Mouse (Mus musculus): ENCODE measurements around the gene Tex11. TPM values are rescaled to one million over a fixed set of nuclear protein-coding genes. Genes with fewer than 3 reads are reported as not detected.
"Not testable (repeated sequence)": the region's sequence is repeated elsewhere in the genome, so short reads cannot be mapped to it uniquely, and the experiment has no call there.

Gene Tex11
- 0.11 TPM in 1 of 2 replicates, not detected in the other for polyA plus RNA-seq (2014; fragmentation: Nextera tagmentation; extraction: Ambion mirVana)

DNA sequence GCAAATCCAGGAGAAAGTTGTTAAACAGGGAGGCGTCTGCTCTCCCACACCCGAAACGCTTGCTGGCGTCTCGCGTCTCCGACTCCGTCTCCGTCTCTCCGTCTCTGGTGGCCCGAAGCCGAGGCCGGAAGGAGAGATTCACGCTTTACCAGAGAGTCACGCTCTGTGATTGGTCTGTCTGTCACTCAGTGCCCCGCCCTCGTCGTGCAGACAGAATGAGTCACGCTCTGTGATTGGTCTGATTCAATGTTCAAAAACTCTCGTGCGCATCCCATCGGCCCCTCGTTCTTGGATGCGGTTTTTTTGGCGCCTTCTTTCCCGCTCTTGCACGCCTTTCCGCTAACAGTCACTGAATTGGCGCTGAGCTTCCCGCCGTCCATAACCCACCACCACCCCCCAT, at the start of gene Tex11:
Tex11 (minus strand) TSS at position 127 of the 400 bp plus-strand sequence.
- 80% methylated on average over 31 of the region's 31 CpGs for WGBS (ENCODE audit: insufficient replicate concordance)
- Histone ChIP-seq H3K9ac (ENCODE audit: low read depth, low read length) (no peak within 1 kb of the TSS), H3K9me3 (replicated peaks; ENCODE audit: control insufficient read depth, low read length) (no peaks in the 10 kb centered on the region), H3K27me3 (ENCODE audit: control insufficient read depth, insufficient read depth, low read length) (no peaks in the 10 kb centered on the region), H3K4me1 (ENCODE audit: control insufficient read depth, insufficient read depth, low read length) (no peaks in the 10 kb centered on the region), H3K36me3 (ENCODE audit: control insufficient read depth, insufficient read depth, low read length) (no peaks in the 10 kb centered on the region), H3K4me3 (ENCODE audit: low read depth, low read length) (no peak within 1 kb of the TSS), H3K27ac (ENCODE audit: low read depth, low read length) (no peak within 1 kb of the TSS), H3K4me2 (no peak within 1 kb of the TSS)
- no peak for ATAC-seq (replicated peaks; ENCODE audit: insufficient number of reproducible peaks, low FRiP score, low TSS enrichment)

DNA sequence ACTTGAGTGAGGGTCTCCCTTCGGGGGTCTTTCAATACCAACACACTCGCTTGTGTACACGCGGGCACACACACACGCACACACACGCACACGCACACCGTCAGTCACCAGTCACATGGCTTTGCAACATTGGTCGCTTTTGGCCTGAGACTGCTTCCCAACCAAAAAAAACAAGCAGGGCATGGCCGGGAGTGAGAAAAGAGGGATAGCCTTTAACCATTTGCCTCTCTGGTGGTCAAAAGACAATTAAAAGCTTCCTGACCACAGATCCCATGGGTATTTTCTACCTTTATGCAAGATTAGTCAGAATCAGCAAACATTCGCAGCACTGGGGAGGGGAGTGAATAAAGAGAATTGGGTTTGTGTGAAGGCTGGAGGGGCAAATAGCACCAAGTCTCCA, 26.5 kb upstream of the Tex11 start, which contains the start of gene Slc7a3:
Slc7a3 (minus strand) TSS at position 101 of the 400 bp plus-strand sequence.
- Histone ChIP-seq H3K27me3 (ENCODE audit: control insufficient read depth, insufficient read depth, low read length) (peaks cover 3% of the 10 kb centered on the region; the same call in 1 of the 2 replicates), H3K27ac (ENCODE audit: low read depth, low read length) (no peak within 1 kb of the TSS), H3K4me3 (ENCODE audit: low read depth, low read length) (peak within 1 kb of the TSS; percentile 30), H3K9me3 (replicated peaks; ENCODE audit: control insufficient read depth, low read length) (no peaks in the 10 kb centered on the region), H3K9ac (ENCODE audit: low read depth, low read length) (no peak within 1 kb of the TSS), H3K4me2 (peak within 1 kb of the TSS; percentile 66), H3K4me1 (ENCODE audit: control insufficient read depth, insufficient read depth, low read length) (no peaks in the 10 kb centered on the region), H3K36me3 (ENCODE audit: control insufficient read depth, insufficient read depth, low read length) (no peaks in the 10 kb centered on the region)
- 32% methylated on average over 11 of the region's 11 CpGs for WGBS (ENCODE audit: insufficient replicate concordance)
- no peak for ATAC-seq (replicated peaks; ENCODE audit: insufficient number of reproducible peaks, low FRiP score, low TSS enrichment)

- H3K27ac ChIP-seq (ENCODE audit: low read depth, low read length); H3K36me3 ChIP-seq (ENCODE audit: control insufficient read depth, insufficient read depth, low read length); ATAC-seq (replicated peaks; ENCODE audit: insufficient number of reproducible peaks, low FRiP score, low TSS enrichment); H3K4me1 ChIP-seq (ENCODE audit: control insufficient read depth, insufficient read depth, low read length); H3K27me3 ChIP-seq (ENCODE audit: control insufficient read depth, insufficient read depth, low read length); H3K9ac ChIP-seq (ENCODE audit: low read depth, low read length); H3K9me3 ChIP-seq (replicated peaks; ENCODE audit: control insufficient read depth, low read length): not testable (repeated sequence)
- 21% methylated on average over 7 of the region's 9 CpGs for WGBS (ENCODE audit: insufficient replicate concordance)
- Histone ChIP-seq H3K4me2 (peak overlapping the region; percentile 66), H3K4me3 (ENCODE audit: low read depth, low read length) (peak overlapping the region; percentile 30)
Observed at GRCm38 (mm10) chrX:101085211-101085610, 25.7 kb upstream of the Tex11 start.

- Histone ChIP-seq H3K9ac (ENCODE audit: low read depth, low read length) (no peak overlapping the region), H3K4me3 (ENCODE audit: low read depth, low read length) (no peak overlapping the region), H3K4me2 (no peak overlapping the region; the same call in 1 of the 2 replicates), H3K4me1 (ENCODE audit: control insufficient read depth, insufficient read depth, low read length) (no peaks in the 10 kb centered on the region), H3K9me3 (replicated peaks; ENCODE audit: control insufficient read depth, low read length) (no peaks in the 10 kb centered on the region), H3K27ac (ENCODE audit: low read depth, low read length) (no peak overlapping the region), H3K36me3 (ENCODE audit: control insufficient read depth, insufficient read depth, low read length) (no peaks in the 10 kb centered on the region), H3K27me3 (ENCODE audit: control insufficient read depth, insufficient read depth, low read length) (peaks cover 3% of the 10 kb centered on the region; the same call in 1 of the 2 replicates)
- 56% methylated on average over 2 of the region's 2 CpGs for WGBS (ENCODE audit: insufficient replicate concordance)
- no peak for ATAC-seq (replicated peaks; ENCODE audit: insufficient number of reproducible peaks, low FRiP score, low TSS enrichment)
Observed at GRCm38 (mm10) chrX:101084192-101084591, 24.7 kb upstream of the Tex11 start.

DNA sequence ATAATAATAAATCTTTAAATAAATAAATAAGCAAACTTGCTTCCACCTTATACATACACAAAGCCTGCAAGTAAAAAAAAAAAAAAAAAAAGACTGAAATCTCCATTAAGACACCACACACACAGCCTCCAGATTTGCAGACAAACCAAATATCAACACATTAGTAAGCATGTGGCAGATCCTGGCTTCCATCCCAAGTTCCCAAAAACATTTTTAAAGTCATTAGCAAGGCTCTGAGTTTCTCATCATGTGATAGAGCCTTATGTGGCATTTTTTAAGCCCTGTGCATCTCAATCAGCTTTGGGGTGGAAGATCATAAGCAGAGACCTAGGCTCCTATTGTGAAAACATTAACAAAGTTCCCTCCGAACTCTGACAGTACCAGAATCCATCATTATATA, 5.8 kb upstream of the Tex11 start:
- Histone ChIP-seq H3K36me3 (ENCODE audit: control insufficient read depth, insufficient read depth, low read length) (no peaks in the 10 kb centered on the region), H3K9ac (ENCODE audit: low read depth, low read length) (no peak overlapping the region), H3K4me2 (no peak overlapping the region), H3K27me3 (ENCODE audit: control insufficient read depth, insufficient read depth, low read length) (no peaks in the 10 kb centered on the region), H3K4me3 (ENCODE audit: low read depth, low read length) (no peak overlapping the region), H3K4me1 (ENCODE audit: control insufficient read depth, insufficient read depth, low read length) (no peaks in the 10 kb centered on the region), H3K9me3 (replicated peaks; ENCODE audit: control insufficient read depth, low read length) (no peaks in the 10 kb centered on the region), H3K27ac (ENCODE audit: low read depth, low read length) (no peak overlapping the region)
- 70% methylated on average over 1 of the region's 1 CpGs for WGBS (ENCODE audit: insufficient replicate concordance)
- ATAC-seq (replicated peaks; ENCODE audit: insufficient number of reproducible peaks, low FRiP score, low TSS enrichment): no peak

DNA sequence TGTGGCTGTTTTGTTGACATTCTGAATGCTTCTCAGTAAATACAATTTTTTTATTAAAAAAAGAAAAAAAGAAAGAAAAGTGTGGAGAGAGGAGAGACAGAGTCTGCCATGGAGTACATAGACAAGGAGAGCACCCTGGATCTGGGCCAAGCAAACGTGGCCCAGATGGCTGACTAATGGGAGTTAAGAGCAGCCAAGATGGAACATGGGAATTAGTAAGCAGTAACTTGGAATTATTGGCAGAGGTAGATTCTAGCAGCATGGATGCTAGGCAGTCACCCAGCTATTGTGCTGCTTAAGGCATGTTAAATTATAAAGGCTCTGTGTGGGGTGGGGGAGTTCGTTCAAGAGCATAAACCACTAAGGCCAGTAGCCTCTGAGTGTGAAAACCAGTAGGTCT, 4.0 kb upstream of the Tex11 start:
- Histone ChIP-seq H3K36me3 (ENCODE audit: control insufficient read depth, insufficient read depth, low read length) (no peaks in the 10 kb centered on the region), H3K9me3 (replicated peaks; ENCODE audit: control insufficient read depth, low read length) (no peaks in the 10 kb centered on the region), H3K27me3 (ENCODE audit: control insufficient read depth, insufficient read depth, low read length) (no peaks in the 10 kb centered on the region), H3K27ac (ENCODE audit: low read depth, low read length) (no peak overlapping the region), H3K4me3 (ENCODE audit: low read depth, low read length) (no peak overlapping the region), H3K4me2 (no peak overlapping the region), H3K4me1 (ENCODE audit: control insufficient read depth, insufficient read depth, low read length) (no peaks in the 10 kb centered on the region), H3K9ac (ENCODE audit: low read depth, low read length) (no peak overlapping the region)
- 70% methylated on average over 2 of the region's 2 CpGs for WGBS (ENCODE audit: insufficient replicate concordance)
- ATAC-seq (replicated peaks; ENCODE audit: insufficient number of reproducible peaks, low FRiP score, low TSS enrichment): no peak

DNA sequence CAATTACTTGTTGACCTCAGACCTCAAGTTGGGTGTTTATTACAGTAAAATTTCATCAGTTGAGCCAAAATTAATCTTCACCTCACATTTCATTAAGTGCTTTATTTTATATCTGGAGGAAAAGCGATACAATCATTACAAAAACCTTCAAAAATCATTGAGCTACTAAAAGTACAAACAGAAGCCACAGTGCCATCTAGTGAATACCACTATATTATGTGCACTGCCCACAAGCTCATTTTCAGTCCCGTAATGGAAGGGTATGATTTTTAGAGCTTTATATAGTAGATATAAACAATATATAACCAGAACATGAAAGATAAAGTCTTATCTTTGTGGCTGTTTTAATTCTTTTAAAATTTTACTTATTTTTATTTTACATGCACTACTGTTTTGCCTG, 115.8 kb downstream of the Tex11 start:
- Histone ChIP-seq H3K27me3 (ENCODE audit: control insufficient read depth, insufficient read depth, low read length) (no peaks in the 10 kb centered on the region), H3K4me2 (no peak overlapping the region), H3K9ac (ENCODE audit: low read depth, low read length) (no peak overlapping the region), H3K9me3 (replicated peaks; ENCODE audit: control insufficient read depth, low read length) (no peaks in the 10 kb centered on the region), H3K36me3 (ENCODE audit: control insufficient read depth, insufficient read depth, low read length) (no peaks in the 10 kb centered on the region), H3K4me1 (ENCODE audit: control insufficient read depth, insufficient read depth, low read length) (no peaks in the 10 kb centered on the region), H3K4me3 (ENCODE audit: low read depth, low read length) (no peak overlapping the region), H3K27ac (ENCODE audit: low read depth, low read length) (no peak overlapping the region)
- ATAC-seq (replicated peaks; ENCODE audit: insufficient number of reproducible peaks, low FRiP score, low TSS enrichment): no peak
- 41% methylated on average over 2 of the region's 2 CpGs for WGBS (ENCODE audit: insufficient replicate concordance)

- Histone ChIP-seq H3K4me2 (no peak overlapping the region), H3K9ac (ENCODE audit: low read depth, low read length) (no peak overlapping the region), H3K4me3 (ENCODE audit: low read depth, low read length) (no peak overlapping the region), H3K9me3 (replicated peaks; ENCODE audit: control insufficient read depth, low read length) (no peaks in the 10 kb centered on the region), H3K36me3 (ENCODE audit: control insufficient read depth, insufficient read depth, low read length) (no peaks in the 10 kb centered on the region), H3K27me3 (ENCODE audit: control insufficient read depth, insufficient read depth, low read length) (no peaks in the 10 kb centered on the region), H3K4me1 (ENCODE audit: control insufficient read depth, insufficient read depth, low read length) (no peaks in the 10 kb centered on the region), H3K27ac (ENCODE audit: low read depth, low read length) (no peak overlapping the region)
- ATAC-seq (replicated peaks; ENCODE audit: insufficient number of reproducible peaks, low FRiP score, low TSS enrichment): no peak
Observed at GRCm38 (mm10) chrX:100839211-100839610, 220.3 kb downstream of the Tex11 start.

DNA sequence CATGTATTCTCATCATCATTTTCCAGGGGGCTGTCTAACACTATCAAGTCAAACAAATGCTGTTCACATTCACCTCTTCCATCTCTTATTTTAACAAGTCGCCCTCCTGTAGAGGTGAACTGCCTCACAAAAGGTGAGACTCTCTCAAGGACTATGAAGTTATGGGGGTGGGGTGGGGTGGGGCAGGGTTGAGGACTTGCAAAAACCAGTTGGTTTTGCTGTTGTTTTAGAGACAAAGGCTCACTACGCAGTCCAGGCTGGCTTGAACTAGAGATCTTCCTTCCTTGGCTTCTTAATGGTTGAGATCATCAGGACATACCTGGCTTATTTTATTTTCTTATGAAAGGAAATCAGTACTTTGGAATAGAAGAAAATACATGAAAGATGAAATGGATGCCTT, 226.7 kb downstream of the Tex11 start:
- Histone ChIP-seq H3K4me1 (ENCODE audit: control insufficient read depth, insufficient read depth, low read length) (no peaks in the 10 kb centered on the region), H3K27ac (ENCODE audit: low read depth, low read length) (no peak overlapping the region), H3K36me3 (ENCODE audit: control insufficient read depth, insufficient read depth, low read length) (no peaks in the 10 kb centered on the region), H3K27me3 (ENCODE audit: control insufficient read depth, insufficient read depth, low read length) (no peaks in the 10 kb centered on the region; the same call in 1 of the 2 replicates), H3K4me3 (ENCODE audit: low read depth, low read length) (no peak overlapping the region), H3K9ac (ENCODE audit: low read depth, low read length) (no peak overlapping the region), H3K4me2 (no peak overlapping the region), H3K9me3 (replicated peaks; ENCODE audit: control insufficient read depth, low read length) (no peaks in the 10 kb centered on the region)
- ATAC-seq (replicated peaks; ENCODE audit: insufficient number of reproducible peaks, low FRiP score, low TSS enrichment): no peak
- WGBS (ENCODE audit: insufficient replicate concordance): 72% methylated on average over 2 of the region's 2 CpGs

All from heart, embryonic 11.5 days (tissue).